Mouse (Mus musculus): ENCODE results near the gene Spryd3.

Gene Spryd3

GRCm38 (mm10) chr15:102112827-102113226 lies 23.2 kb downstream of the Spryd3 start:
- no peak for DNase-seq (ENCODE audit: low spot score in 2 of 2)

DNA sequence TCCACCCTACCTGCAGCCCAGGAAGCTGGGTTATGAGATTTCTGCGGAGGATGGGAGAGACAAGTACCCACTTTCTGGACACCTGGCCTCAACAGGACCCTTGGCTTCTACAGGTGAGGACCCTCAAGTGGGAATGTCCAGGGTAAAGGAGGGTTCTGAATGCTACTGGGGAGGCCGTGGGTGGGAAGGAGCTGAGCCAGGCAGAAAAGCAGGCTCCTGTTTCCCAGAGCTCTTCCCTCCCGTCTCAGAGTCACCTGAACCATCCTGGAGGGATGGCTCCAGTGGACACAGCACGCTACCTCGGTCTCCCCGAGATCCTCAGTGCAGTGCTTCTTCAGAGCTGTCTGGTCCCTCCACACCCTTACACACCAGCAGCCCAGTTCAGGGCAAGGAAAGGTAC lies 23.9 kb downstream of the Spryd3 start:
- DNase-seq (ENCODE audit: low spot score in 2 of 2): no peak

GRCm38 (mm10) chr15:102111495-102111829 lies 24.6 kb downstream of the Spryd3 start:
- no peak for DNase-seq (ENCODE audit: low spot score in 2 of 2)

- no peak for DNase-seq (ENCODE audit: low spot score in 2 of 2)
Measured at GRCm38 (mm10) chr15:102110701-102111494, 25.1 kb downstream of the Spryd3 start.

DNA sequence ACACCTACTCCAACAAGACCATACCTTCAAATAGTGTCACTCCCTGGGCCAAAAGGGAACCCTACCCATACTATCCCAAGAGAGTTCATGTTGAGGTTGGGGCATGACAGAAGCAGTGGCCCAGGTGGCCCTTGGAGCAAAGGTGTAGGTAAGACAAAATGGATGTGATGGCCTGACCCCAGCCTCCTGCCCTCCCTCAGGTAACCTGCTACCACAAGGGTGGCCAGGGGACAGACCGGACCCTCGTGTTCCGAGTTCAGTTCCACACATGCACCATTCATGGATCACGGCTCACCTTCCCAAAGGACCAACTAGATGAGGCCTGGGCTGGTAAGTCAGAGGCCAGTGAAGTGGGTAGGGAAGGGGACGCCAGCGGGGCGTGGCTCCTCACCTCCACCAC lies 25.8 kb downstream of the Spryd3 start:
- DNase-seq (ENCODE audit: low spot score in 2 of 2): no peak

- peak in 1 of 2 experiments; percentile 87 for DNase-seq (ENCODE audit: low spot score in 2 of 2)
Measured at GRCm38 (mm10) chr15:102108651-102109525, 27.1 kb downstream of the Spryd3 start.

DNA sequence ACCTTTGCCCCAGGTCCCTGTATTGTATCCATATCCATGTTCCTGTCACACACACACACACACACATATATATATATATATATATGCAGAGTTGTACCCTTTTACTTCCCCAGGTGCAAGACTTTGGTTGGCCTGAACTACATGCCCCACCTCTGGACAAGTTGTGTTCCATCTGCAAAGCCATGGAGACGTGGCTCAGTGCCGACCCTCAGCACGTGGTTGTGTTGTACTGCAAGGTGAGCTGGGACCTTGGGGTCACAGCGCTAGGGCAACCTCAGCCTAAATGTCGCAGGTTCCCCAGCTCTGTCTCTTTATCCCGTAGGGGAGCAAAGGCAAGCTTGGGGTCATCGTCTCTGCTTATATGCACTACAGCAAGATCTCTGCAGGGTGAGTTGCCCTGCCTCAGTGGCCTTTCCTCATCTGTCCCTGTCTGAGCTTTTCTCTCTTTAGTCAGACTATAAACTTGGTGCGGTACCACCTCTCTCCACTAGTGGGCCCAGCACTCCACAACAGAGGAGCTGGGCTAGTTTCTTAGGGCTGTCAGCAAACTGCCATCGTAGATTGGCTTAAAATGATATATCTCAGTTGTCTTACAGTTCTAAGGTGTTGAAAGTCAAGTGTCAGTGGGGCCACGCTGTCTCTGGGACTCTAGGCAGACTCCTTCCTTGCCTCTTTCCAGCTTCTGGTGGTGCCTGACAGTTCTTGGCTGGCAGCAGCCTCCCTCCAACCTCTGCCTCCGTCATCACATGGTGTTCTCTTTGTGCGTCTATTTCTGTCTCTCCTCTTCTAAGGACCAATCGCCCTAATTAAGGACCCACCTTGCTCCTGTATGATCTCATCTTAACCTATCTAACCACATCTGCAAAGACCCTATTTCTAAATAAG lies 28.1 kb downstream of the Spryd3 start:
- DNase-seq (ENCODE audit: low spot score in 2 of 2): peak in 1 of 2 experiments; percentile 79

GRCm38 (mm10) chr15:102106754-102107456 lies 29.1 kb downstream of the Spryd3 start:
- no peak for DNase-seq (ENCODE audit: low spot score in 2 of 2)

DNA sequence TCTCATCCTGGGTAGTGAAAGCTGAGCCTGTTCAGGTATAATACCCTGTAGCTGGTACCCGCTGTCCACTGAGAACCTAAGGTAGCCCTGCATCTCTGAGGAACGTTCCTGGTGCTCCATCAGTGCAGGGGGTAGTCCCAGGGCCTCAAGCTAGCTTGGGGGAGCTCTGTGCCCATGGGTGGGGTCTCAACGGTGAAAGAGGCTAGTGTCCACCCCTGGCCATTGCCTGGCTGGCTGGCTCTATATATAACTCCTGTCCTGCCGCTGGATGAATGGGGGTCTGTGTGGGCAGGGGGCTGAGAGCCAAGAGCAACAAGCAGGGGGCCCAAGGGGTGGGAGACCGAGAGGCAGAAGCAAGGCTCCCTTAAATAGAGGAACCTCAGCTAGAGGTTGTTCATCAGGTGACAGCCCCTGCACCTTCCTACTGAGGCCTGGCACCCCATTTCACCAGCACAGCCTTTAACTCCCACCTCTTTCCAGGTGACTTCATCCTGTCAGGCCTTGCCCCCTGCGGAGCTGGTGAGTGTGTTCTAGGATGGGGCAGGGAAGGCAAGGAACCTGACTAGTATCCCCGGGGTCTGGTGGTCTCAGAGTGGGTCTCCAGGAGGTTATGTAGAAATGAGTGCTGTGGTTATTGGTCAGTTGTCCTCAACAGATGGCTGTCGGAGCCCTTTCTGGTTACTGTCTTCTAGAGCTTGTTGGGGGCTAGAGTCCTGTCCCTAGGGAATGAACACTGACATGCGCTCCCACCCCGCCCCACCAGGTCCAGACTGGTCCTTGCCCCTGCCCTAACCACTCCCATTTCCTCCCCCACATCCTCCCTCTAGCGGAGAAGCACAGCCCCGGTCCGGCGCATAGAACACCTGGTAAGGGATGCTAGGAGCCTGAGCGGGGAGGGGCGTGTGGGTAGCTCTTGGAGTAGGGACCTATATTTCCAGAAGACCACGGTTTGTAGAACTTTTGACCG lies 30.0 kb downstream of the Spryd3 start:
- no peak for DNase-seq (ENCODE audit: low spot score in 2 of 2)

GRCm38 (mm10) chr15:102105360-102105759 lies 30.7 kb downstream of the Spryd3 start:
- no peak for DNase-seq (ENCODE audit: low spot score in 2 of 2)

- DNase-seq (ENCODE audit: low spot score in 2 of 2): no peak
Measured at GRCm38 (mm10) chr15:102103947-102104555, 32.0 kb downstream of the Spryd3 start.

- no peak for DNase-seq (ENCODE audit: low spot score in 2 of 2)
Measured at GRCm38 (mm10) chr15:102103371-102103946, 32.6 kb downstream of the Spryd3 start.

GRCm38 (mm10) chr15:102102548-102103121 lies 33.4 kb downstream of the Spryd3 start:
- no peak for DNase-seq (ENCODE audit: low spot score in 2 of 2)

- DNase-seq (ENCODE audit: low spot score in 2 of 2): no peak
Measured at GRCm38 (mm10) chr15:102101672-102102541, 34.1 kb downstream of the Spryd3 start.

DNA sequence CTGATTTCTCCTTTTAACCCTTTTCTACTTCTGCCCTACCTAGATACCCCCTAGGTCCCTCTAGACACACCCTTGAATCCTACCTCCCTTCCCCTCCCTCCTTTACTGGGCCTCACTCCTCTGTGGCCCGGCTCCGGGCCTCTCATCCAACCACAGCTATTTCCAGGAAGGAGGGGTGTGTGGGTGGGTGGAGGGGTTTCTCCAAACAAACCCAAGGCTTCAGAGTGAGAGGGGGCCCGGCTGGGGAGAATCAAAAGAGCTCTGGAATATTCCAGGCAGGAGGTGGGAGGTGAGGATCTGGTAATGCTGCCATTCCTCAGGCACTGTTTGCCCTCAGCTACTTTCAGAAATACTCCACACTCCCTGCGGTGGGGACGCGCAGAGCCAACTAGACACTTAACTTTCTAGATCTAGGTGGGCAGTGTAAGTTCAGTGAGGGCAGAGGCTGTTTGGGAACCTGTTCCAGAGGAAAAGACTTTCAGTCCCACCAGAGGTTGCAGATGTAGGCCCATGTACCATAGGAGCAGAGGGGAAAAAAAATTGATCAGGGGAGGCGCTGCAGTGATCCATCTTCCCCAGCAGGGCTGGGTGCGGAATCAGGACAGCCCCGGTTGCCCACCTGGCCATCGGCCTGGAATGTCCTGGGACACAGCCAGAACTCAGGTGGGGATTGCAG lies 34.9 kb downstream of the Spryd3 start:
- no peak for DNase-seq (ENCODE audit: low spot score in 2 of 2)

GRCm38 (mm10) chr15:102100161-102100981 lies 35.7 kb downstream of the Spryd3 start, which contains the start of gene Tns2:
Tns2 (plus strand) TSS chr15:102100413.
- peak in 1 of 2 experiments; percentile 73 for DNase-seq (ENCODE audit: low spot score in 2 of 2)
